Mouse (Mus musculus) CH12.LX (cell line): ENCODE results near the gene Dpysl5. TPM values are rescaled to one million over a fixed set of nuclear protein-coding genes. Genes with fewer than 3 reads are reported as not detected.

Source experiments
- DNase-seq: peaks from one replicate; pipeline ENCODE4 v3.0.0-alpha.2; 2013; ENCODE audit errors: extremely low read depth
- H3K27ac ChIP-seq: 2 replicates; pipeline ENCODE4 v1.5.1; 2012; ENCODE audit warnings: low read depth, mild to moderate bottlenecking, control low read depth, moderate library complexity; ENCODE audit not compliant: insufficient read depth
- H3K27me3 ChIP-seq: replicated peaks from 2 replicates; pipeline ENCODE3; 2012; ENCODE audit warnings: inconsistent platforms
- H3K36me3 ChIP-seq, 2 experiments: replicated peaks in 1 of 2; 2 replicates each; pipeline versions ENCODE3 to v1.6.1; 2012; ENCODE audit warnings: inconsistent platforms in 1 of 2, low read length in 1 of 2, mild to moderate bottlenecking in 1 of 2, mixed read lengths in 1 of 2, moderate library complexity in 1 of 2; ENCODE audit not compliant: control insufficient read depth in 1 of 2, insufficient read depth in 1 of 2
- H3K4me1 ChIP-seq, 2 experiments: 2 replicates each; pipeline ENCODE4 v1.6.1; 2012; ENCODE audit warnings: inconsistent platforms in 1 of 2, moderate library complexity in 1 of 2; ENCODE audit not compliant: insufficient read depth in 2 of 2, control insufficient read depth in 1 of 2
- H3K4me2 ChIP-seq: 2 replicates; pipeline ENCODE4 v1.6.1; 2012; ENCODE audit warnings: low read depth, mild to moderate bottlenecking, control low read depth; ENCODE audit not compliant: poor library complexity, insufficient read depth, severe bottlenecking
- H3K4me3 ChIP-seq, 3 experiments: fragments of 150-350 bp in 1 of 3; sonication (generic) in 1 of 3; replicated peaks in 1 of 3; 2 replicates each; pipeline versions ENCODE3 to v1.5.1; 2011 to 2012; ENCODE audit warnings: low read depth in 2 of 3, low read length in 2 of 3, mild to moderate bottlenecking in 2 of 3, moderate library complexity in 2 of 3, control low read depth in 1 of 3, improper control_type of control experiment in 1 of 3, inconsistent platforms in 1 of 3, mixed read lengths in 1 of 3; ENCODE audit not compliant: poor library complexity in 1 of 3
- H3K79me2 ChIP-seq: replicated peaks from 2 replicates; pipeline ENCODE4 v1.6.1; 2012; ENCODE audit warnings: mild to moderate bottlenecking, moderate library complexity; ENCODE audit not compliant: control insufficient read depth, poor library complexity, insufficient read depth, severe bottlenecking; ENCODE audit errors: extremely low read depth
- H3K9ac ChIP-seq: 2 replicates; pipeline ENCODE4 v1.6.1; 2012; ENCODE audit warnings: low read depth, mild to moderate bottlenecking, control low read depth, moderate library complexity; ENCODE audit not compliant: insufficient read depth
- H3K9me3 ChIP-seq: replicated peaks from 2 replicates; pipeline ENCODE3; 2012; ENCODE audit warnings: low read length, inconsistent platforms, mixed read lengths
- CHD1 ChIP-seq: IDR thresholded peaks from 2 replicates; pipeline ENCODE4 v1.6.1; 2012; ENCODE audit warnings: low read depth, low read length, improper control_type of control experiment, inconsistent platforms
- ELF1 ChIP-seq: IDR thresholded peaks from 2 replicates; pipeline ENCODE4 v1.6.1; 2014; ENCODE audit warnings: low read depth, mild to moderate bottlenecking, inconsistent platforms, low read length, improper control_type of control experiment
- EP300 ChIP-seq: IDR thresholded peaks from 2 replicates; pipeline ENCODE4 v1.6.1; 2011; ENCODE audit warnings: low read length, improper control_type of control experiment
- GABPA ChIP-seq: IDR thresholded peaks from 2 replicates; pipeline ENCODE4 v1.6.1; 2012; ENCODE audit warnings: low read depth, low read length, improper control_type of control experiment, inconsistent platforms; ENCODE audit not compliant: insufficient replicate concordance
- HCFC1 ChIP-seq: IDR thresholded peaks from 2 replicates; pipeline ENCODE4 v1.6.1; 2012; ENCODE audit warnings: low read depth, mild to moderate bottlenecking, inconsistent platforms, low read length, improper control_type of control experiment
- IRF4 ChIP-seq: IDR thresholded peaks from 2 replicates; pipeline ENCODE4 v1.6.1; 2014; ENCODE audit warnings: low read depth, mild to moderate bottlenecking, inconsistent platforms, low read length, improper control_type of control experiment
- JUN ChIP-seq: IDR thresholded peaks from 2 replicates; pipeline ENCODE4 v1.6.1; 2011; ENCODE audit warnings: low read depth, mild to moderate bottlenecking, low read length, improper control_type of control experiment, moderate library complexity; ENCODE audit not compliant: insufficient read depth
- MAFK ChIP-seq: IDR thresholded peaks from 2 replicates; pipeline ENCODE4 v1.6.1; 2011; ENCODE audit warnings: low read length, improper control_type of control experiment; ENCODE audit not compliant: insufficient replicate concordance
- MXI1 ChIP-seq: IDR thresholded peaks from 2 replicates; pipeline ENCODE4 v1.6.1; 2011; ENCODE audit warnings: mild to moderate bottlenecking, low read depth, low read length, improper control_type of control experiment
- PAX5 ChIP-seq: IDR thresholded peaks from 2 replicates; pipeline ENCODE4 v1.6.1; 2012; ENCODE audit warnings: low read length, inconsistent platforms, mixed read lengths
- POLR2AphosphoS2 ChIP-seq: IDR thresholded peaks from 2 replicates; pipeline ENCODE4 v1.6.1; 2011; ENCODE audit warnings: low read depth, low read length, improper control_type of control experiment
- RAD21 ChIP-seq: IDR thresholded peaks from 2 replicates; pipeline ENCODE4 v1.6.1; 2011; ENCODE audit warnings: low read depth, mild to moderate bottlenecking, low read length, improper control_type of control experiment, moderate library complexity
- SMC3 ChIP-seq: IDR thresholded peaks from 2 replicates; pipeline ENCODE4 v1.6.1; 2011; ENCODE audit warnings: low read depth, low read length, improper control_type of control experiment
- USF1 ChIP-seq: IDR thresholded peaks from 2 replicates; pipeline ENCODE4 v1.6.1; 2014; ENCODE audit warnings: low read depth, mild to moderate bottlenecking, inconsistent platforms, low read length, improper control_type of control experiment
- USF2 ChIP-seq: conservative IDR thresholded peaks from 2 replicates; pipeline ENCODE4 v1.6.1; 2011; ENCODE audit warnings: low read depth, low read length, improper control_type of control experiment
- ZKSCAN1 ChIP-seq: IDR thresholded peaks from 2 replicates; pipeline ENCODE4 v1.6.1; 2012; ENCODE audit warnings: low read depth, inconsistent platforms, low read length, improper control_type of control experiment, borderline replicate concordance
- ZMIZ1 ChIP-seq: IDR thresholded peaks from 2 replicates; pipeline ENCODE4 v1.6.1; 2012; ENCODE audit warnings: low read depth, mild to moderate bottlenecking, inconsistent platforms, low read length, improper control_type of control experiment
- ZNF384 ChIP-seq: IDR thresholded peaks from 2 replicates; pipeline ENCODE4 v1.6.1; 2012; ENCODE audit warnings: low read depth, low read length, improper control_type of control experiment, inconsistent platforms
- dilution Hi-C: fragments of 300-500 bp; cut with MboI; formaldehyde crosslinking; loops from 2 replicates; pipeline ENCODE4 v1.14.3; 2020; ENCODE audit warnings: low sequenced_read_pairs; ENCODE audit not compliant: extremely low pct_unique_long_range_greater_than_20kb, extremely low pct_ligation_motif_present
- in situ Hi-C: fragments of 300-500 bp; cut with MboI; formaldehyde crosslinking; loops from 3 replicates; pipeline ENCODE4 v1.14.3; 2019; ENCODE audit warnings: low sequenced_read_pairs, low pct_ligation_motif_present, low pct_unique_long_range_greater_than_20kb, mixed read lengths
- polyA plus RNA-seq: library from polyadenylated mRNA; unstranded; fragments of >175 nt; gene quantifications from 2 replicates; pipeline ENCODE4 v1.2.1, GENCODE M21; 2012; ENCODE audit warnings: low read depth; ENCODE audit not compliant: insufficient read length
- total RNA-seq, 2 experiments: library from RNA; depleted of rRNA; stranded (reverse); fragments of 300-350 nt in 1 of 2; fragments of >200 nt in 1 of 2; gene quantifications; 2 replicates each; pipeline ENCODE4 v1.2.3; 2012 to 2014

Gene Dpysl5
- total and polyA plus RNA-seq, 3 experiments: 0.21 TPM; not detected in 2

GRCm38 (mm10) chr5:30716311-30716710 lies 4.9 kb downstream of the Dpysl5 start:
- peaks cover 71% of the 10 kb centered on the region for H3K27me3 ChIP-seq

GRCm38 (mm10) chr5:30717506-30717905 lies 6.1 kb downstream of the Dpysl5 start:
- H3K79me2 ChIP-seq: no peaks in the 10 kb centered on the region
- no peak overlapping the region for H3K4me3 ChIP-seq
- no peak overlapping the region for H3K27ac ChIP-seq
- H3K27me3 ChIP-seq: peaks cover 65% of the 10 kb centered on the region
- H3K4me2 ChIP-seq: no peak overlapping the region
- no peaks in the 10 kb centered on the region for H3K36me3 ChIP-seq
- H3K4me1 ChIP-seq: peaks cover under 1 to 2% of the 10 kb centered on the region in 2 experiments
- dilution Hi-C loops (no loop called here), in situ Hi-C loops (no loop called here)
- TF ChIP-seq HCFC1: no peak
- TF ChIP-seq POLR2AphosphoS2: no peak
- no peak for TF ChIP-seq EP300
- no peak for TF ChIP-seq CHD1
- TF ChIP-seq JUN: no peak
- TF ChIP-seq USF2: no peak
- no peak for TF ChIP-seq PAX5
- H3K9ac ChIP-seq: no peak overlapping the region
- no peaks in the 10 kb centered on the region for H3K9me3 ChIP-seq
- no peak for DNase-seq

More at GRCm38 (mm10) chr5:30716311-30716710, 4.9 kb downstream of the Dpysl5 start:
- Histone ChIP-seq H3K4me1 (peaks cover 8 to 11% of the 10 kb centered on the region in 2 experiments), H3K79me2 (no peaks in the 10 kb centered on the region), H3K9ac (no peak overlapping the region), H3K36me3 (no peaks in the 10 kb centered on the region), H3K27ac (no peak overlapping the region), H3K4me3 (no peak overlapping the region), H3K9me3 (no peaks in the 10 kb centered on the region), H3K4me2 (no peak overlapping the region)
- in situ Hi-C loops (no loop called here), dilution Hi-C loops (no loop called here)
- no peak for DNase-seq
- TF ChIP-seq EP300 (no peak), IRF4 (no peak), HCFC1 (no peak), MAFK (no peak), SMC3 (no peak), ZKSCAN1 (no peak), JUN (no peak), MXI1 (no peak), ZMIZ1 (no peak), RAD21 (no peak), USF1 (no peak), ELF1 (no peak), GABPA (no peak), ZNF384 (no peak), CHD1 (no peak), USF2 (no peak)
